Mouse (Mus musculus) liver, embryonic 14.5 days (tissue): ENCODE measurements at regions not wholly inside any gene's neighbourhood (a gene's known extent, or its start where the extent isn't known, plus 50 kb on each side); places are given as distances from the start of the nearest gene placed in this dataset.

Experiments used
- CTCF ChIP-seq: IDR thresholded peaks from 2 replicates; pipeline ENCODE4 v1.5.1; 2016; ENCODE audit warnings: antibody characterized with exemption, low read depth, control low read depth
- EP300 ChIP-seq: IDR thresholded peaks from 2 replicates; pipeline ENCODE4 v1.6.1; 2016; ENCODE audit warnings: antibody characterized with exemption, low read depth

DNA sequence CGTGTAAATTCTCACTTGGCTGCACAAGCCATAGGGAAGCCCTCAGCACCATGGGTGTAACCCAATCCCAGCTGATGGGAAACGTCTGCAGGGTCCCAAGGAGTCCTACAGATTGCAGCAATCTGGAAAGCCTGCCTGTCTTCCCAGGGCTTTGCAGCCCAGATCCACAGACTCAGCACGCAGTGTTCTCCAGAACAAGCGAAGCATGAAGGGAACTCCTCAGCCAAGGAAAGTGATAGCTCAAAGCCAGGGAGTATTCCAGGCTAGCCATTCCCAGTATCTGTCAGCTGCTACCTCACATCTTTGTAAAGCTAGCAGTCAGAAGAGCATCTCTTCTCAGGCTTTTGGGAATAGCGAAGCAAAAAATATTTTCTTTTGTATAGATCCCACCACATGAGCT is 368.5 kb downstream of the Tns1 start:
- no peak for TF ChIP-seq EP300
- TF ChIP-seq CTCF: no peak
